Mouse (Mus musculus): ENCODE results near the gene Nabp2.

Gene Nabp2

DNA sequence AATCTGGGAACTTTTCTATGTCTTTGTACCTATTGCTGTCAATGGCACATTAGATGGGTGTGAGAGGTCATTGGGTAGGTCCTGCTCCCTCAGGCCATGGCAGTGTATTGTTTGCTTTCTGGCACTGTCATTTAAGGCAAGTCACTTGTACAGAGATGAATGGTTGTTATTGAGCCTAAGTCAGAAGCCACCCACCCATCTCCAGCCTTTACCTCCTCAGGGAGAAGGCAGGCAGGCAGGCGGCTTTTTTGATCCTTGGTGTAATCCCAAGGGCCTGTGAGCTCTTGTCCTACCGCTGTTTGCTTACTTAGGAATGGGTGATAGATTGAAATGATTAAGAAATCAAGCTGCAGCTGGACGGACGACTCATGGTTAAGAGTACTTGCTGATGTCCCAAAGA, 18.2 kb upstream of the Nabp2 start:
- no peak for DNase-seq (ENCODE audit: low spot score in 2 of 2)

DNA sequence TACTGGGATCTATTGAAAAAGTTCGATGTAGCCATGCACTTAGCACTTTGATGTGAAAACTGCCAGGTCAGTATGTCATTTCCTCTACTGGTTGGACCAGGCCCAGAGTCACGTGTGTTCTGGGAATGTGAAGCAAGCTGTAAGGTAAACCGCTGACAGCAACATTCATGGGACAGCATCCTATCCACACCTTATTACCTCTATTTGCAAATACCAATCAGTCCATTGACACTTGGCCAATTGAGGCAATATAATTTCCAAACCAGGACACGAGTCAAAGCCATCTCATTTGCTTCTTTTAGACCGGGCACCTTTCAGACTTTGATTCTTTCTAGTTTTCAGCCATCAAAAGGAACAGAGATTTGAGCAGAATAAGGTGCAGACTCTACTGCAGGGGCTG, 17.8 kb upstream of the Nabp2 start:
- no peak for DNase-seq (ENCODE audit: low spot score in 2 of 2)

DNA sequence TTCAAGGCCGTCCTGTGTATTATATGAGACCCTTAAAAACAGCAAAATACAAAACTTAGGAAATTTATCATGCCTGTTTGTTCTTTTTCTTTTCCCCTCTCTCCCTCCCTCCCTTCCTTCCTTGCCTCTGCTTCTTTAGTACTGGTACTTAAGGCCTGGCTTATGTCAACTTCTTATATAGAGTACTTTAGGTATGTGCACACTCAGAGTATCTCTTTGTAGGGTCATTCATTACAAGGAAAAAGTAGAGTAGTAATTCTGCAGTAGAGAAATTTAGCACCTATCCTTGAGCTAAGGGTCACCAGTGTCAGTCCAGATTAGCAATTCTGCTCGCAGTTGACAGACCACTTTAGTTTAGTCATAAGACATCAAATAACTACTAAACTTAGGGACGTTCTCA, 14.0 kb upstream of the Nabp2 start:
- DNase-seq (ENCODE audit: low spot score in 2 of 2): no peak

DNA sequence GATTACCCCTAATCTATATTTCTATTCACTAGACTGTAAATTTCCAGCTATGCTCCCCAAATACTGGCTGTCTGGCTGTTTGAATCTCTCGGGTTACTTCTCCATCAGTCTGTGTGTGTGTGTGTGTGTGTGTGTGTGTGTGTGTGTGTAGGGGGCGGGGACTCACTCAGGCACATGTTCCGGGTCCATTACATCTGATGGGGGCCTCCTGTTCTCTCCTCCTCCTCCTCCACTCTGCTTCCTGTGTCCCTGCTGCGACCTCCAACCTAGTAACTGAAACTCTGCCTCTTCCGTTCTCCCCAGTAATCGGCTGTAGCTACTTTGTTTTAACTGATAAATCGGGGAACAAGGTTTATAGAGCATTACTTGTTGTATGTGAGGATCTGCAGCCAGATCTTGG, 13.3 kb upstream of the Nabp2 start:
- no peak for DNase-seq (ENCODE audit: low spot score in 2 of 2)

DNA sequence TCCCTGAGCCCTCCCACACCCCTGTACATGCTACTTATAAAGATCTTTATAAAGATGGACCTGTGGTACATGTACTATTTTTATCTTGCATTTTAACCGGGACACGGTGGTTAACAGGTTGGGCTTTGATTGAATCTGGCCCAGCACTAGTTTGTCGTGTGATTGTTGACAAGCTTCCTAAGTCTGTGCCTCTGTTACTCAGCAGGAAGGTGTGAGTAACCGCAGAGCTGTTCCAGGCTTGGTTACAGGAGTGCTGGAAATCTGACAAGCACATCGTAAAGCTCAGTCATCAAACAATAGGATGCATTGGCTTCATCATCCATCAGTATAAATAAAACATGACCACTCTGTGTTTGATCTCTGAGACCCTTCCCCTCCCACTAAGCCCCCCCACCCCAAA, 11.1 kb upstream of the Nabp2 start:
- DNase-seq (ENCODE audit: low spot score in 2 of 2): no peak

DNA sequence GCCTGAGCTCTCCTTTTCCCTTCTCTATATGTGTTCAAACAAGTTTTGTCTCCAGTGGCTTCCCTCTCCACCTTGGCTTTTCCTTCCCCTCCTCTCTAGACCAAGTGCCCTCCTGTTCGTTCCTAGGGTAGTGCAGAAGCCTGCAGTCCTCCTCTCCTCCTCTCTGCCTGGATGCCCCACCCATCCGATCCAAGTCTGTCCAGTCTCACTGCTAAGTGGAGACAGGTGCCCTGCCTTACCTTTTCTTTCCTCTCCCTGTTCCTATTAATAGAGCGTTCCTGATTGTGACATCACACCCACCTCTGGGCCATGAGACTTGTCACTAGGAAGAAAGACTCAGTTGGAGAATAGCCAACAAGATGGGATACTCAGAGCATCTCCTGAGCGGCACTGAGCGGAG, 3.6 kb upstream of the Nabp2 start:
- no peak for DNase-seq (ENCODE audit: low spot score in 2 of 2)

DNA sequence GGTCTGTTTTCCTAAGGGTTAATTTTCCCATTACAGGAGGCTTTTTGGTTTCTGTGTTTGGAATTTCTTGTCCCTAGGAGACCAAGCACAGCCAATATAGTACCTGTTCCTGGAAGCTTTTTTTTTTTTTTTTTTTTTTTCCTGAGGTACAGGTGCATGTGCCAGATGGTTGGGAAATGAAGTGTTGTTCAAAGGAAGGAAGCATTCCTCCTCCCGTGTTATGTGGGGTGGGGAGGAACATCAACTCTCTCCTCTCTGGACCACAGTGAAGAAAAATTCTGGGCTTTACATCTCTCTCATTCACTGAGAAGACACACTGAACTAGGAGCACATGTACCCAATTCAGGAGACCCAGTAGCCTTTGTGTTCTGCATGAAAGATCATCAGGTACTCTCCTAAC, 1.8 kb upstream of the Nabp2 start:
- no peak for DNase-seq (ENCODE audit: low spot score in 2 of 2)

DNA sequence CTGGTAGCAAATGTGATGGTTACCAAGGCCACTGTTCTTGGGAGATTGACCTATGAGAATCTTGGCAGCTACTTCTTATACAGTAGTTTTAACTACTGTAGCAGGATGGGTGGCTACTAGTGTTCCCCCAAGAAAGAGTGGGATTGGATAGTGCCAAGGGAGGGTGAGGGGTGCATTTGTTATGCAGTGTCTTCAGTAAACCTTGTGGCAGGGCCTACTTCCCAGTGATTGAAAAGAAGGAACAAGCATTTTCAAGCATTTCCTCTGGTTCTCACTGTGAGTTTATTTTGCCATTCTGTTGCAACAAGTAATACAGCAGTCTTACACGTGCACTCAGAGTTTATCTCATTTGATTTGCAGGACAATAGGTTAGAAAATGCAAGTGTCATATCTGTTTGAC, 1.3 kb upstream of the Nabp2 start:
- no peak for DNase-seq (ENCODE audit: low spot score in 2 of 2)

DNA sequence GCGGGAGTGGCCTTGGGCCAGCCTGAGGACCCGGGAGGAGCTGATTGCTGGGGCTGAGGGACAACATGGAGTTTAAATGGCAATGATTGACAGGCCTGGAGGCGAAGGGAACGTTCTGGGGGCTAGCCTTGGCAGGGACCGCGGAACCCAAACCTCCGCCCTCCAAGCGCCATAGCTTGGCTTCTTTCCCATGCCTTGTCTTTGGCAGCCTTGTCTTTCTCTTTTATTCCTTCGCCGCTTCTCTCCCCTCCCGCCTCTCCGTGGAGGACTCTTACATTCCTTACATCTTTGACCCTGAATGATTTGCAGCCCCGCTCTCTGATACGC, 726 bp upstream of the Nabp2 start:
- no peak for DNase-seq (ENCODE audit: low spot score in 2 of 2)

DNA sequence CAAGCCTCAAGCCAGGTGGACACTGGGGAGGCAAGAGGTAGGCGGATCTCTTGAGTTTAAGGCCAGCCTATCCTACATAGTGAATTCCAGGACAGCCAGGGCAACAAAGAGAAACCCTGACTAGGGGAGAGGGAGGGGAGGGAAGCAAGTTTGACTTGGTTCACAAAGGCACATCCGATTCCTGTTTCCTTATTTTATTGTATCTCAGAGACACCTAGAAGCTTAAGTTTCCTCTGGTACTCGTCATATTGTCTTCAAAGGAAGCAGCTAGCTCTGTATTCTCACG, 789 bp downstream of the Nabp2 start:
- DNase-seq (ENCODE audit: low spot score in 2 of 2): no peak

DNA sequence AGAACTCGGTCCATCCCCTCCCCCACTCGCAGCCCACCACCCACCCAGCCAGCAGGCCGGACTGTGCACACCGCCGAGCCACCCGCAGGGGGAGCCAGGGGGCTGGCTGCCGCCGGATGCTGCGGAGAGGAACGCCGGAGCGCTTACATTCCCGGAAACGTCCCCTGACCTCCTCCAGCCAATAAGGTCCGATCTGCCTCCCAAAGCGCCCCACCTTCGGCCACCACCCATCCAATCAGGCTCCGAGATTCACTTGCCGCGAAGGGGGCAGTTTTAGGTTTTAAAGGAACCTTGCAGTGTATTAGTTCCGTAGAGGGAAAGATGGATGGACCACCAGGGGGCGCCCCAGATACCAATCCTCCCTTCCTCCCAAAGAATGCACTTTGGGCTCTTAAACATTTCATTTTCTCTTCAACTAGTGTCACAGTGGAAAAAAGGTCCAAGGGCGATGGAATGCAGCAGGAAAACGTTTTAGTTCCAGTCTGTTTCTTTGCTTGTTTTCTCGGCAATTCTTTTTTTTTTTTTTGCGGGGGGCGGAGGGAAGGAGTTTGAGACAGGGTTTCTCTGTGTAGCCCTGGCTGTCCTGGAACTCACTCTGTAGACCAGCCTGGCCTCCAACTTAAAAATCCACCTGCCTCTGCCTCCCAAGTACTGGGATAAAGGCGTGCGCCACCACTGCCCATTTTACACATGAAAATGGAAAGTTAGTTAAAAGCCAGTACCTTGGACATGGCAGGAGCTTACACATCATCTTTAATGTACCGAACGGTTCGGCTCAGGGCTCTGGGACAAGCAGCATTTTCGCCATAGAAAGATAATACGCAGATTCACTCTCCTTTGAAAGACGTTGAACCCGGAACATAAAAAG, 1.4 kb downstream of the Nabp2 start:
- DNase-seq (ENCODE audit: low spot score in 2 of 2): peak; percentile 97

DNA sequence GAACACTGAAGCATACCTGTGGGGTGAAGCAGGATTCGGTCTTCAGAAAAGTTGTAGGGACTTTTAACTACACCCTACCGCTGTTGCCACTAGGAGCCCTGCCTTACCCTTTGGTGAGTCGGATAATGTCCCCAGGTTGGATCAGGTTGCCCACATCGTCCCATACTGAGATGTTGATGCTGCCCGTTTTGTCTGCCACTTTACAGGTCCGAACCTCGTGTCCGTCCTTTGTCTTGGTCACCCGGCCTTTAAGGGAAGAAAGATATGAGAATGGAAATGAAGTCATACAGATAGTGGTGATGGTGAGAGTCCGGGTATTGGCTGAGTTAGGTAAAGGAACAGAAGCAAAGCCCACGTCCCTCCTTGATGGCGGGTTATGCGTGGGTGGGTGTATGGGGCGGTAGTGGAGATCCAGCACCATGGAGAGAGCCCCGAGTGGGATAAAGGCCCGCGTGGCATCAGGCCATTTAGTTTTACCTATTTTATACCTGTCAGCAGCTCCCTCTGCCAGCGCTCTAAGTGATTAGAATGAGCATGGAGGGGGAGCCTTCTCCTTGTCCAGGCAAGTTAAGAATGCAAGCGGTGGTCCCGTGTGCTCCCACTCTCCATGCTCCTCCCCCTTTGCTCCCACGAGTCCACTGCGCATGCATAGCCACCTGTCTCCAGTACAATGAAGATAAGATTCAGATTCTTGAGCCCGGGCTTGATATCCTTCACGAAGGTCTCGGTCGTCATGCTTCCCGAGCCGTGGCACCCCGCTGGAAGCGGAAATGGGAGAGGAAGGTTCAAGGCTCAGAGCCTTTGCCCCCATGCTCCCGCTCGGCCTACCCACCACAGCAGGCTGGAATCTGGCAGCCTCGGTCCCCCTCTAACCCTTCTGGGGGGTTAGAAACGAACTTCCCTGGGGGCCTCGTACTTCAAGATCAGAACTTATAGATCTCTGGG, 2.4 kb downstream of the Nabp2 start:
- DNase-seq (ENCODE audit: low spot score in 2 of 2): peak in 1 of 2 experiments; percentile 45

DNA sequence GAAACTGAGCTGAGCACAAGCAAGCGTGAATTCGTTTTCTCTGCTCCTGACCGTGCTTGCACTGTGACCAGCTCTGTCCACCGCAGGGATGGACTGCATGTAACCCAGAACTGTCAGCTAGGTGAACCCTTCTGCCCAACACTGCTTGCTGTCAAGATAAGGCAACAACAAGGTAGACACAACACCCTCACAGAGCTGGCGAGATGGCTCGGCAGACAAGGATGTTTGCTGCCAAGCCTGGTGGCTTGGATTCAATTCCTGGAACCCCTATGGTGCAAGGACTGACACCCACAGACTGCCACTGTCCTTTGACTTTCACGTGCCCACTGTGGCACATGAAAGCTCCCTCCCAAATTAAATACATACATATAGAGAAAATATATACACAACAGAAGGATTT, 7.4 kb downstream of the Nabp2 start:
- DNase-seq (ENCODE audit: low spot score in 2 of 2): no peak

DNA sequence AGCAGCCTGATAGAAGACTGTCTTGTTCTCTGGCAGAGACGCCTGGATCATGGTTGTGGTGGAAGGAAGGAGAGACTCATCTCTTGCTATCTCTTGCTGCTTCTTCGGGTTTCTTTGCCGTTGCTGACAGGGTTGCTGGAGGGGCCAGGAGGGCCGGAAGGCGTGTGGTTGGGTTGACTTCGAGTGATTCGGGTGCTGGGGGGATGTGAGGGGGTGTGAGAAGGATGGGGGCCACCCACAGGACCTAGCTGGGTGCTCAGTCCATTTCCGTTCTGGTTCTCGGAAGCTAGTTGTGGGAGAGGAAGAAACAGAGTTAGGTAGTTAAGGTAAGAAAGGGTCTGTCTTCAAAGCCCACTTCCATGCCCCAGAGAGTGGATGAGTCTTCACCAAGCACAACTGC, 9.7 kb downstream of the Nabp2 start:
- no peak for DNase-seq (ENCODE audit: low spot score in 2 of 2)

DNA sequence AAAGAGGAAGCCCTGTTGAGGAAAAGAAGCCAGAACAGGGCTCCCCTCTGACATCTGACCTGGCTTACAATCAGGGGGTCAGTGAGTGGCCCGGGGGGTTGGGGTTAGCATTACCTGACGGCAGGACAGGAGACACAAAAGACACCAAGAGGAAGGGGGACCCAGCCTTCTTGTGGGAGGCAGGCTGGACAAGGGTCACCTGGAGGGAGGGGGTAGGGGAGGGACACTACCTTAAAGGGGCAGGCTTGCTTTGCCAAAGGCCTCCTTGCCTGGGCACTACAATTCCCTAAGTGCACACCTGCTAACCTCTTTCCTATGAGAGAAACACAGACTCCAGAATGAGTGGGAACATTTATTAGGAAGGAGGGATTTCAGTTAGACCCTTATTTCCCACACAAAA, 10.2 kb downstream of the Nabp2 start, which contains the start of gene Slc39a5:
TSS of gene Slc39a5 (minus strand) at position 174 of the 400 bp plus-strand sequence.
- DNase-seq (ENCODE audit: low spot score in 2 of 2): no peak

DNA sequence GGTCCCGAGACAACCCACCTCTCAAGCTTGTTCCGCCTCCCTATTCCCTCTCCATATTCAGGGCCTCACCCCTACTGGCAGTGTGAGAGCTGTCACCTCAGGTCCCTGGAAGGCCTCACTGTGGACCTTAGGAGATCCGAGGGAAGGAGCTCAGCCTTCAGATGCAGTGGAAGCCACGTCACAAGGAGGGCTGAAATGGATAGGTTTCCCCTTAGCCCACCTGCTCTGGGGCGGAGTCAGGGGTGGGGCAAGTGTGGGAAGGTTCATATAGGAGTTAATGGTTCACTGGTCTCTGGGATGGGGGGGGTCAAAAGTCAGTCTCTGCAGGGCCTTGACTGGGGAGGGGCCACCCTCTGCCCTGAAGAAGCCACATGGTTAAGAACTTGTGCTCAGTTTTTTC, 11.0 kb downstream of the Nabp2 start:
- DNase-seq (ENCODE audit: low spot score in 2 of 2): no peak

DNA sequence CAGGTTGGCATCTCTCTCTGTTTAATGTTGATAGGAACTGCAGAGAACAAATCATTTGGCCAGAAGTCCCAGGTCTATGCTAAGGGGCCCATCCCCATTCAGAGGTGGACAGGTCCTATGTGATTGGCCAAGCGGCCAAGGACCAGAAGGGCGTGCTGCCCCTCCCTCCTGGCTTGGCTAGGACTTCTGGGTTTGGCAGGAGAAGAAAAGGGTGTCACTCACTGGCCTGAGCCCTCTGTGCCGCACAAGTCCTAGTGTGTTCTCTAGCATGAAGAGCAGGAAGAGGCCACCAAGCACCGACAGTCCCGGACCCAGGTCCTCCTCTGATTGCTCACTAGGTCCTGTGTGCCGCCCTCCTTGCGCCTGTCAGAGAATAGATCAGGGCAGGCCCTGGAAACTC, 13.8 kb downstream of the Nabp2 start:
- DNase-seq (ENCODE audit: low spot score in 2 of 2): no peak

DNA sequence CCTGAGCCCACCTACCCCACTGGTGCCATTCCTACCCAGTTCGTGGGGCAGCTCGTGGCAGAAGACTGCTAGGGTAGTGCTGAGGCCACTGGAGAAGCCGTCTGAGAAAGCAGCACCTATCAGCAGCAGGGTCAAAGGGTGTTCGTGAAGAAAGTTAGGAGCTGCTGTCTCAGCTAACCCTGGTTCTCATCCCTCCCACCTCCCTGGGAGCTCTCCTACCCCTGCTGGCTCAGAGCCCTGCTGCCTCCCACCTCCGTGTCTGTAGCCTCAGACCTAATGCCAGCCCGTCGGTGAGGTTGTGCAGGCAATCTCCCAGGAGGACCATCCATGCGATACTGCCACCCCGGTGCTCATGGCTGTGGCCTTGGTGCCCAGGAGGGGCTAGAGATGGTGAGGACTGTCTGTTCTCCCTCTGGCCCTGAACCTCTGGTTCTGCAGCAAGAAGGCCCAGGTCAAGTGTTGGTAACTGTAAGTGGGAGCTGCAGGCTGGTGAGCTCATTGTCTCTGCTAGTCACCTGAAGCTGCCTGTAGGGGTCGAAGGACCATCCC, 14.5 kb downstream of the Nabp2 start:
- no peak for DNase-seq (ENCODE audit: low spot score in 2 of 2)

DNA sequence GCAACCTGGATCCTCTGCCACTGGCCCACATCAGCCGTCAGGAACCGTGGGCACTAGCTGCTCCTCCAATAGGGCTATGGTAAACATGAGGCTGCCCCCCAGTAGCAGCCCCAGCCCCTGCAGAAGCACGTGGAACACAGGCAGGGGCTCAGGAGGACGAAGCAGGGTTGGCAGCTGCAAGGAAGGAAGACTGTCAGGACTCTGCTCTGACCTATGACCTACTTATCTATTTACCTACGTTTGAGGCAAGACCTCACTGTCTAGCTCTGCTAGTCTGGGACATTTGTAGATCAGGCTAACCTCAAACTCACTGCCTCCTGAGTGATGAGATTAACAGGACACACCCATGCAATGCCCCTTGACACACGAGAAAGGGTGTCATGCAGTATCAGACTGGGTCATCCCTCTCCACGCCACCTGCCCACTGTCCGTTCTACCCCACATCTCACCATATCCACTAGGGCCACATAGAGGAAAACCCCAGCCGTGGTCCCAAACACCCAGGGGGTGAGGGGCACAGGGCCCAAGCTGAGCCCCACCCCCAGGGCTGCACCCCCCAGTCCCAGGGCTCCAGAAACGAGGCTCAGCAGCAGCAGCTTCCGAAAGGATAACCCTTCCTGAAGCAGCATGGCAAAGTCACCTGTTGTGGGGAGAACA, 15.1 kb downstream of the Nabp2 start:
- no peak for DNase-seq (ENCODE audit: low spot score in 2 of 2)

DNA sequence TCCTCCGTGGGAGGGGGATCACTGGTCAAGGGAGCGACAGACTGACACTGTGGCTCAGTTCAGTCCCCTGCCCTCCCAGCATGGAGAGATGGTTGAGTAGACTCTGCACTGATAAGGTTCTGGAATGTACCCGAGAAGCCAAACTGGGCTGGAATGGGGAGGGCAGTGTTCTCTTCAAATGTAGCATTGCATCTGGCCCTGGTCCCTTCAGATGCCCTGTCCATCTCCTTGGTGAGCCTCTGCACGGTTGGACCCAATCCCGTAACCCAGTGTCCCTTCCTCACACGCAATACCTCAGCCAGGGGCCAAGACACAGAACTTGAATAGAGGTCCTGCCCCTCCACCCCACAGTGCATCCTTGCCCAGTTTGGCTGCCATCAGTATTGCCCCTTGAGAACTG, 19.4 kb downstream of the Nabp2 start:
- DNase-seq (ENCODE audit: low spot score in 2 of 2): no peak

DNA sequence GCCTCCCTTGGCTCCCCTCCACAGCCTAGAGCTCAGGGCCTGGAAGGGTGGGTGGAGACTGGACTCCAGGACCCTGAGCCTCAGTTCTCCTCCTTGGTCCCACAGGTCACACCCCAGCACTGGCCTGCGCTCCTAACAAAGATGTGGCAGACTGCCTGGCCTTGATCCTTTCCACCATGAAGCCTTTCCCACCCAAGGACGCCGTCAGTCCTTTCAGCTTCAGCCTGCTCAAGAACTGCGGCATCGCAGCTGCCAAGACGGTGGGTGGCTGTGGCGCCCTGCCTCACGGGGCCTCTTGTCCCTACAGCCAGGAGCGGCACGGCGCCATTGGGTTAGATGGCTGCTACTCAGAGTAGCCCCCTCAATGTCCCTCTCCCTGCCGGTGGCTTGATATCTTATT, 20.9 kb downstream of the Nabp2 start:
- no peak for DNase-seq (ENCODE audit: low spot score in 2 of 2)

DNA sequence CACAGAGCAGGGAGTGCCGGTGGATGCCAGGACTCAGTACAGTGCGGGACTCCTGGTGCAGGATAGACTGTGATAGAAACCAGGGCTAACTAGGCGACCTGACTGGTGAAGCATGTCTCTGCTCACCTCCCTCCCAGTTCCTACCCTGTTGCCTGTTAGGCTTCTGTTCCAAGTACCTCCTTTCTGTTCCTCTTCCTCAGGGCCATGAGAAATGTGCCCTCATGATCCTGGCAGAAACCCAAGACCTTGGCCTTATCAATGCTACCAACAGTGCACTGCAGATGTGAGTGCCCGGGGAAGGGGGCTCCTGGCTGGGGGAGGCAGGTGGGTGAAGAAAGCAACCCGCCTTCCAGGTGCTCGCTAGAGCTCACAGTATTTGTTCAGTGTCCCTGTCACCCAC, 21.7 kb downstream of the Nabp2 start:
- no peak for DNase-seq (ENCODE audit: low spot score in 2 of 2)

All from frontal cortex, postnatal 14 days (tissue).